Mouse (Mus musculus) embryo, embryonic 10 days (tissue): Measurements from ENCODE around the gene Actr6.
"Not testable (repeated sequence)": the region's sequence is repeated elsewhere in the genome, so short reads cannot be mapped to it uniquely, and the experiment has no call there.

Experiments
- DNase-seq: peaks from one replicate; pipeline ENCODE4 v3.0.0-alpha.2; 2015; ENCODE audit warnings: low spot score

Gene Actr6

GRCm38 (mm10) chr10:89679448-89679847, 52.6 kb downstream of the Actr6 start:
- DNase-seq = no peak

GRCm38 (mm10) chr10:89678054-89678453, 54.0 kb downstream of the Actr6 start:
- DNase-seq = no peak

GRCm38 (mm10) chr10:89676609-89677008, 55.5 kb downstream of the Actr6 start:
- DNase-seq = no peak

- not testable (repeated sequence) for DNase-seq
These were observed 61.7 kb downstream of the Actr6 start for GRCm38 (mm10) chr10:89670371-89670770.

- DNase-seq = no peak
These were observed 64.5 kb downstream of the Actr6 start for GRCm38 (mm10) chr10:89667571-89667970.

GRCm38 (mm10) chr10:89665679-89666078, 66.4 kb downstream of the Actr6 start:
- DNase-seq = no peak

GRCm38 (mm10) chr10:89664977-89665645, 67.0 kb downstream of the Actr6 start:
- no peak for DNase-seq
